Mouse (Mus musculus): ENCODE results near the gene Sacm1l. TPM values are rescaled to one million over a fixed set of nuclear protein-coding genes. Genes with fewer than 3 reads are reported as not detected.

Gene Sacm1l
- total RNA-seq, 2 experiments from 2014 or later: 51.0 to 58.1 TPM

Other genes with a start within 250 kb of the Sacm1l start
- gene Lars2, start 162.8 kb upstream of the Sacm1l start, total RNA-seq (2021): 10 to 100 TPM; 45.7 to 46.6 TPM
- 1 to 10 TPM; 6.4 to 6.5 TPM for gene Limd1, start 51.1 kb upstream of the Sacm1l start, total RNA-seq (2021)
- under 1 TPM; 0.27 to 0.28 TPM for gene Slc6a20b, start 102.8 kb downstream of the Sacm1l start, total RNA-seq (2021)
- under 1 TPM; 0.10 to 0.14 TPM for gene Ccr9, start 148.7 kb downstream of the Sacm1l start, total RNA-seq (2021)
- 10 to 100 TPM; 12.2 to 14.1 TPM for gene Slc6a20a, start 149.1 kb downstream of the Sacm1l start, total RNA-seq (2021)
- 10 to 100 TPM; 60.1 to 64.8 TPM for gene Lztfl1, start 187.9 kb downstream of the Sacm1l start, total RNA-seq (2021)

Measured in layer of hippocampus, postnatal 25 days (tissue).